Mouse (Mus musculus) liver, embryonic 14.5 days (tissue): ENCODE data around the gene Ednra. TPM values are rescaled to one million over a fixed set of nuclear protein-coding genes. Genes with fewer than 3 reads are reported as not detected.

Experiments
- ATAC-seq: fragments of 200-750 bp; cut with Nextera tagmentation; 2 replicates; pipeline ENCODE4 v1.8.0; 2017; ENCODE audit warnings: moderate number of reproducible peaks, mild to moderate bottlenecking, moderate library complexity; ENCODE audit not compliant: insufficient read depth
- DNase-seq, 3 experiments: peaks; one replicate each; pipeline ENCODE4 v3.0.0-alpha.2; 2012 to 2013; ENCODE audit warnings: low read depth in 3 of 3, low spot score in 3 of 3
- H3K27ac ChIP-seq: fragments of 300-500 bp; sonication (generic); 2 replicates; pipeline ENCODE4 v1.5.1; 2014; ENCODE audit warnings: moderate library complexity, mild to moderate bottlenecking, control low read depth, inconsistent platforms
- H3K27me3 ChIP-seq: fragments of 300-500 bp; sonication (generic); 2 replicates; pipeline ENCODE4 v1.6.1; 2014; ENCODE audit warnings: mild to moderate bottlenecking, low read length, moderate library complexity; ENCODE audit not compliant: control insufficient read depth, insufficient read depth
- H3K36me3 ChIP-seq: fragments of 300-500 bp; sonication (generic); replicated peaks from 2 replicates; pipeline ENCODE4 v1.6.1; 2014; ENCODE audit warnings: low read depth; ENCODE audit not compliant: control insufficient read depth, insufficient read depth
- H3K4me1 ChIP-seq, 2 experiments: fragments of 200-500 bp in 1 of 2; fragments of 300-500 bp in 1 of 2; sonication (generic) in 1 of 2; replicated peaks; 2 replicates each; pipeline ENCODE4 v1.6.1; 2012 to 2014; ENCODE audit warnings: antibody characterized with exemption in 1 of 2, inconsistent platforms in 1 of 2, low read length in 1 of 2; ENCODE audit not compliant: control insufficient read depth in 2 of 2, insufficient read depth in 2 of 2
- H3K4me2 ChIP-seq: fragments of 300-500 bp; sonication (generic); 2 replicates; pipeline ENCODE4 v1.6.1; 2014; ENCODE audit warnings: low read depth, mild to moderate bottlenecking, control low read depth, moderate library complexity
- H3K4me3 ChIP-seq, 2 experiments: fragments of 200-500 bp in 1 of 2; fragments of 300-500 bp in 1 of 2; sonication (generic) in 1 of 2; 2 replicates each; pipeline ENCODE4 v1.5.1; 2012 to 2014; ENCODE audit warnings: low read depth in 2 of 2, low read length in 2 of 2, mild to moderate bottlenecking in 2 of 2, control low read depth in 1 of 2, inconsistent platforms in 1 of 2, moderate library complexity in 1 of 2; ENCODE audit not compliant: insufficient read depth in 1 of 2
- H3K9ac ChIP-seq: fragments of 300-500 bp; sonication (generic); replicated peaks from 2 replicates; pipeline ENCODE4 v1.6.1; 2014; ENCODE audit warnings: mild to moderate bottlenecking, control low read depth, moderate library complexity
- H3K9me3 ChIP-seq: fragments of 300-500 bp; sonication (generic); 2 replicates; pipeline ENCODE4 v1.6.1; 2016; ENCODE audit warnings: low read length, mixed read lengths; ENCODE audit not compliant: control insufficient read depth
- CTCF ChIP-seq: IDR thresholded peaks from 2 replicates; pipeline ENCODE4 v1.5.1; 2016; ENCODE audit warnings: antibody characterized with exemption, low read depth, control low read depth
- EP300 ChIP-seq: IDR thresholded peaks from 2 replicates; pipeline ENCODE4 v1.6.1; 2016; ENCODE audit warnings: antibody characterized with exemption, low read depth
- WGBS: fragments of 180-500 bp; shearing (Covaris S2); extraction: QIAGEN DNeasy Blood & Tissue Kit; methylation state at CpG from one replicate; pipeline ENCODE4 v1.1.7; 2014; ENCODE audit not compliant: insufficient replicate concordance; 5-methylcytosine and 5-hydroxymethylcytosine counted together
- polyA plus RNA-seq, 2 experiments: library from polyadenylated mRNA; depleted of rRNA in 1 of 2; stranded (reverse) in 1 of 2; unstranded in 1 of 2; fragments of >200 nt; fragmentation: Nextera tagmentation in 1 of 2; extraction: Ambion mirVana in 1 of 2; gene quantifications; 2 replicates each; pipeline versions ENCODE4 v1.2.1 to v1.2.3; 2012 to 2014

Gene Ednra
- polyA plus RNA-seq, 2 experiments, result 2.1 to 2.8 TPM

- DNase-seq (no peak), ATAC-seq (0 out of 2 replicates have a peak, but pooled peaks have one; percentile 13)
- H3K27me3 ChIP-seq, result no peaks in the 10 kb centered on the region
- H3K4me2 ChIP-seq, result peak overlapping the region; percentile 51
- WGBS, result 2% methylated on average over 16 of the region's 16 CpGs
- H3K4me1 ChIP-seq, result peaks cover 0 to 6% of the 10 kb centered on the region in 2 experiments; a peak in 2 of 4 replicates
- H3K27ac ChIP-seq, result no peak overlapping the region
- H3K9ac ChIP-seq, result no peak overlapping the region
- peak overlapping the region; percentile 37 to 45 for H3K4me3 ChIP-seq
- H3K9me3 ChIP-seq, result no peaks in the 10 kb centered on the region
- H3K36me3 ChIP-seq, result no peaks in the 10 kb centered on the region
- TF ChIP-seq CTCF, result no peak; the same call in 1 of the 2 replicates
- TF ChIP-seq EP300, result no peak
These were observed 674 bp downstream of the Ednra start for GRCm38 (mm10) chr8:77723534-77724045.

- peak overlapping the region; percentile 51; the same call in 1 of the 2 replicates for H3K4me2 ChIP-seq
- H3K27me3 ChIP-seq, result no peaks in the 10 kb centered on the region
- no peaks in the 10 kb centered on the region for H3K9me3 ChIP-seq
- H3K36me3 ChIP-seq, result no peaks in the 10 kb centered on the region
- ATAC-seq (no peak), DNase-seq (no peak)
- no peak overlapping the region for H3K4me3 ChIP-seq
- H3K4me1 ChIP-seq, result peaks cover 0 to 6% of the 10 kb centered on the region in 2 experiments; a peak in 2 of 4 replicates
- TF ChIP-seq EP300, result no peak
- TF ChIP-seq CTCF, result no peak
- no peak overlapping the region for H3K27ac ChIP-seq
- 65% methylated on average over 4 of the region's 4 CpGs for WGBS
- H3K9ac ChIP-seq, result no peak overlapping the region
These were observed 1.2 kb downstream of the Ednra start for GRCm38 (mm10) chr8:77723018-77723417.

- Histone ChIP-seq H3K4me3 (no peak overlapping the region), H3K27me3 (no peaks in the 10 kb centered on the region), H3K27ac (no peak overlapping the region), H3K4me2 (no peak overlapping the region), H3K9me3 (no peaks in the 10 kb centered on the region), H3K4me1 (peaks cover 0 to 2% of the 10 kb centered on the region in 2 experiments; a peak in 1 of 4 replicates), H3K9ac (no peak overlapping the region), H3K36me3 (no peaks in the 10 kb centered on the region)
- 64% methylated on average over 2 of the region's 2 CpGs for WGBS
- ATAC-seq (no peak), DNase-seq (no peak)
- no peak for TF ChIP-seq CTCF
- no peak for TF ChIP-seq EP300
These were observed 5.3 kb downstream of the Ednra start for GRCm38 (mm10) chr8:77718933-77719332.

GRCm38 (mm10) chr8:77717036-77717435 is 7.2 kb downstream of the Ednra start:
- no peak for DNase-seq
- H3K36me3 ChIP-seq, result no peaks in the 10 kb centered on the region
- ATAC-seq, result no peak
- H3K4me1 ChIP-seq, result no peaks in the 10 kb centered on the region
- no peak overlapping the region for H3K4me3 ChIP-seq
- H3K4me2 ChIP-seq, result no peak overlapping the region
- no peak for TF ChIP-seq CTCF
- no peak for TF ChIP-seq EP300
- no peak overlapping the region for H3K9ac ChIP-seq
- no peaks in the 10 kb centered on the region for H3K9me3 ChIP-seq
- no peak overlapping the region for H3K27ac ChIP-seq
- H3K27me3 ChIP-seq, result no peaks in the 10 kb centered on the region
- WGBS, result 48% methylated on average over 2 of the region's 2 CpGs

- Histone ChIP-seq H3K27ac (no peak overlapping the region), H3K4me3 (no peak overlapping the region), H3K9ac (no peak overlapping the region), H3K9me3 (no peaks in the 10 kb centered on the region), H3K4me2 (no peak overlapping the region), H3K36me3 (no peaks in the 10 kb centered on the region), H3K27me3 (no peaks in the 10 kb centered on the region), H3K4me1 (no peaks in the 10 kb centered on the region; a peak in 1 of 4 replicates)
- no peak for ATAC-seq
- WGBS, result 65% methylated on average over 7 of the region's 7 CpGs
- no peak for DNase-seq
- TF ChIP-seq CTCF (no peak), EP300 (no peak)
These were observed 9.8 kb downstream of the Ednra start for GRCm38 (mm10) chr8:77714455-77714854.
